ENCODE assay signal across 22 mouse cellular contexts in the genomic region with DNA sequence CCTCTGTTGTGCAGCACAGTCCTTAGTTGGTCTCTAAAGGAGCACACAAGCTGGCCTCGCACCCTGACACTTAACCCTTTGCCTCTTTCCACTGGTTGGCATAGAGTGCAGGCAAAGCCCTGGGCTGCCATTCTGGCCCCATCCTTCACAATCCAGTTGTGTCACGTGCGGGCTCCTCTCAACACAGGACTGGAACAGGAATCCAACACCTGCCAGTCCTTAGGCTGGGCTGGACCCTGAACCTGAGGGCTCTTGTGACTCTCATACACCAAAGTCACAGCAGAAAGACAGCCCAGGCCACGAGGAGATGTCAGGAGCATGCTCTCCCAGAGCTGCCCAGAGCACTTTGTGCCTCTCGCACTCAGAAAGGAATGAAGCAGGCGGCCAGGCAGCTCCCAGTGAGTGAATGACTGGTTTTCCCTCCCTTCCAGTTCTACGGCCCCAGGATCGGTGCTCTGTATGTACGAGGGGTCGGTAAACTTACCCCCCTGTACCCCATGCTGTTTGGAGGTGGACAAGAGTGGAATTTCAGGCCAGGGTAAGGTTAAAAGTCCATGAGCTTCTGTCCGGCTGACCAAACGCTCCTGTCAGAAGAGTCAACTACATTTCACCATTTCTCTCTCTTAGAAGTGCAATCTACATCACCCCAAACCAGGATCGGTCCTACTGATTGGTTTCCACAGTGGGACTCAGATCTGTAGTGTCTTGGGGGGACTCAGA. TPM values are rescaled to one million over a fixed set of nuclear protein-coding genes. Genes with fewer than 3 reads are reported as not detected.
"Had no signal": no experiment of that assay in that cellular context is flagged by ENCODE, and none has a peak within 500 bp of the region (broad histone marks: within the 10 kb centered on the region; RNA-seq: fewer than 3 reads in every experiment).

No protein-coding gene starts in this region.

- H3K9me3 ChIP-seq: limb, embryonic 10.5 days; limb, embryonic 13.5 days; liver, embryonic 13.5 days; midbrain, embryonic 12.5 days; midbrain, embryonic 15.5 days; neural tube, embryonic 12.5 days; neural tube, embryonic 15.5 days had no signal

- ATAC-seq: hindbrain, embryonic 16.5 days; intestine, embryonic 16.5 days; lung, postnatal 0 days; midbrain, embryonic 15.5 days had no signal

- H3K27me3 ChIP-seq: limb, embryonic 13.5 days; liver, embryonic 13.5 days; midbrain, embryonic 12.5 days; midbrain, embryonic 15.5 days; neural tube, embryonic 12.5 days; neural tube, embryonic 15.5 days had no signal

- H3K4me3 ChIP-seq: layer of hippocampus, adult 2 months; limb, embryonic 10.5 days; limb, embryonic 13.5 days; liver, embryonic 13.5 days; midbrain, embryonic 12.5 days; midbrain, embryonic 15.5 days; neural tube, embryonic 12.5 days; neural tube, embryonic 15.5 days had no signal

- DNase-seq: layer of hippocampus, adult 9-11 months; liver, embryonic 13.5 days; lung, embryonic 14.5 days; right cerebral cortex, adult 18-20 months; right cerebral cortex, postnatal 14 days; right cerebral cortex, postnatal 4 days; thymus, adult 2 months; thymus, postnatal 14 days; thymus, postnatal 4 days had no signal

- H3K9ac ChIP-seq: limb, embryonic 13.5 days; liver, embryonic 13.5 days; lung, embryonic 14.5 days; midbrain, embryonic 12.5 days; midbrain, embryonic 15.5 days; neural tube, embryonic 12.5 days; neural tube, embryonic 15.5 days had no signal

- H3K4me1 ChIP-seq: midbrain, embryonic 15.5 days; neural tube, embryonic 15.5 days had no signal

- H3K27ac ChIP-seq: layer of hippocampus, adult 2 months; limb, embryonic 10.5 days; limb, embryonic 13.5 days; liver, embryonic 13.5 days; macrophage; midbrain, embryonic 12.5 days; midbrain, embryonic 15.5 days; neural tube, embryonic 12.5 days; neural tube, embryonic 15.5 days; stomach, postnatal 0 days had no signal

- H3K4me2 ChIP-seq: limb, embryonic 13.5 days; liver, embryonic 13.5 days; lung, embryonic 14.5 days; midbrain, embryonic 12.5 days; midbrain, embryonic 15.5 days; neural tube, embryonic 12.5 days; neural tube, embryonic 15.5 days had no signal

RNA-seq across cellular contexts. Expression of a gene that starts 12.3 kb away (rescaled TPM):
- polyA plus RNA-seq: limb, embryonic 10.5 days; liver, embryonic 13.5 days; lung, embryonic 14.5 days; lung, postnatal 0 days; macrophage; stomach, embryonic 14.5 days had no signal

RNA-seq across cellular contexts. Expression of a gene that starts 41.3 kb away (rescaled TPM):
- polyA plus RNA-seq: macrophage had no signal

RNA-seq across cellular contexts. Expression of a gene that starts 56.7 kb away (rescaled TPM):
- polyA plus RNA-seq: macrophage had no signal
